Mouse (Mus musculus): ENCODE data around the gene Prcc.
"Not testable (repeated sequence)": the region's sequence is repeated elsewhere in the genome, so short reads cannot be mapped to it uniquely, and the experiment has no call there.

Gene Prcc

GRCm38 (mm10) chr3:87840858-87841257 is 44.5 kb downstream of the Prcc start:
- DNase-seq, result no peak

GRCm38 (mm10) chr3:87838622-87839021 is 46.8 kb downstream of the Prcc start:
- DNase-seq, result peak; percentile 58 to 67

GRCm38 (mm10) chr3:87833482-87833881 is 51.9 kb downstream of the Prcc start:
- no peak for DNase-seq

GRCm38 (mm10) chr3:87832109-87832859 is 53.1 kb downstream of the Prcc start:
- no peak for DNase-seq

GRCm38 (mm10) chr3:87829025-87829424 is 56.4 kb downstream of the Prcc start:
- DNase-seq, result no peak

- no peak for DNase-seq
These were observed 57.0 kb downstream of the Prcc start for GRCm38 (mm10) chr3:87828435-87828834.

DNA sequence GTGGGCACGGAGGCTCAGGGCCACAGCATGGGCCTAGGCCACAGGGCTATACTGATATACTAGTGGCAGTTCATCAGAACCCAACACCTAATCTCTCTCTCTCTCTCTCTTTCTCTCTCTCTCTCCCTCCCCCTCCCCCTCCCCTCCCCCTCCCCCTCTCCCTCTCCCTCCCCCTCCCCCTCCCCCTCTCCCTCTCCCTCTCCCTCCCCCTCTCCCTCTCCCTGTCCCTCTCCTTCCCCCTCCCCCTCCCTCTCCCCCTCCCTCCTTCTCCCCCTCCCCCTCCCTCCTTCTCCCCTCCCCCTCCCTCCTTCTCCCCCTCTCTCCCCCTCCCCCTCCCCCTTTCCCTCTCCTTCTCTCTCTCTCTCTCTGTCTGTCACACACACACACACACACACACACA is 61.2 kb downstream of the Prcc start, which contains the start of gene Pear1:
Gene Pear1 (minus strand): TSS at position 101 of the 400 bp plus-strand sequence.
- not testable (repeated sequence) for DNase-seq

DNA sequence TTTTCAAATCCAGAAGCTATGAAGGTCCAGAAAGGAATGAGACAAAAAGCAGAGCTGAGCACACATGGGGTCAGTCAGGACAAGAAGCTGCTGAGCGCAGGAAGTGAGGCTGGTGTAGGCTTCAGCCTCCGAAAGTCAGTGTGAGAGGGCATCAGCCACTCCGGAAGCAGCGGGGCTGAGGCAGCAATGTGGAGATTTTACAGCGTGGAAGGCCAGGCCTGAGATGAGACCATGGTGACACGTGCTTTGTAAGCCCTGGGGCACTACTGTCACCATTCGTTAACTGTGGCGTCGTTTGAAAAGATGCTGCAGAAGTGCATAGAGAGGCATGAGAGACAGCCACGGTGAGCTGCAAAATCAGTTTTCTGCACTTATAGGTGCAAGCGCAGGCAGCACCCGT is 67.2 kb downstream of the Prcc start:
- no peak for DNase-seq

DNA sequence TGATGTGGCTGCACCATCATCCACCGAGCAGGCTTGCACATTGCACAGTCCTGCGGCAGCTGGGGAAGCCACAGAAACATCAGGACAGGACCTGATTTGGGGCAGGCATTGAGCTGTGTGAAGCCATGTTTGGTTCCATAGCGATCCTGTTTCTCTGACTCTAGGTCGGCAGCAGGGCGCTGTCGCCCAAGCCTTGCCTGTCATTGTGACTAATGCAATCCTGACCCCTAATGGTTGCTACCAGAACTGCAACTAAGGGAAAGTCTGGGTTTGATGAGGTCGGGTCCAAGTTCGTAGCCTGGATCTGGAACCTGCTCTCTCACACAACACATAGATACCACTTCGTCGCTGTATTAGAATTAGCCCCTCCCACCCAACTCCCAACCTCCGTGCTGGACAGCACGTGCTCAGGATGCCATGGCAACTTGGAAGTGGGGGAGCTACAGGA is 68.7 kb downstream of the Prcc start:
- DNase-seq, result peak; percentile 47 to 68

DNA sequence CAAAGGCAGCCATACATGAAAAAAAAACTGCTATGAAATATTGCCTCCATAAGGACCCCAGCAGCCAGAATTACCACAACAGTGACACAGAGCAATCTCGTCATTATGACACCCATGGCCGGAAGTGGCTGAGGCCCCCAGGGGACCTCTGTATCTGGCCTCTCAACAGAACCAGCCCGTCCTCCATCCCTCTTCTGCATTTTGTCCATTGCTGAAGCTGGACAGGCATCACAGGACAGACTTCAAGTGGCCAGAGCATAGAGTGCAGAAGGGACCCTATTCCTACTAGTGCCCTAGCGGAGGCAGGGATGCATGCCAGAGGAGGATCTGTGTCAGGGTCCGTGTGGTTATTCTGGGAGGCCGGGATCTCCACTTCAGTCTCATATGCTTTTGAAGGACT is 69.2 kb downstream of the Prcc start:
- no peak for DNase-seq

DNA sequence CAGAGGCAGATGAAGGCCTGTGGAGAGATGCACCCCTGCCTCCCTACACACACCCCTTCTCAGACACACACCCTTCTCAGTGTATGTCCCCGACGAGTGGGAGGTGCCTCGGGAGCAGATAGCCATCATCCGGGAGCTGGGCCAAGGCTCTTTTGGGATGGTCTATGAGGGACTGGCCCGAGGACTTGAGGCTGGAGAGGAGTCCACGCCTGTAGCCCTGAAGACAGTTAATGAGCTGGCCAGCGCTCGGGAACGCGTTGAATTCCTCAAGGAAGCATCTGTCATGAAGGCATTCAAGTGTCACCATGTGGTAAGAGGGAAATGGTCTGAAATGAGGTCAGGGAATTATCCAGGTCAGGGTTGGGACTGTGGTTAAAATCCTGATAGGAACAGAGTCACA is 72.5 kb downstream of the Prcc start:
- no peak for DNase-seq

GRCm38 (mm10) chr3:87812413-87812812 is 73.0 kb downstream of the Prcc start:
- DNase-seq, result no peak

- DNase-seq, result no peak
These were observed 74.1 kb downstream of the Prcc start for GRCm38 (mm10) chr3:87811297-87811696.

- no peak for DNase-seq
These were observed 76.0 kb downstream of the Prcc start for GRCm38 (mm10) chr3:87809322-87809962.
